Mouse (Mus musculus) myocyte (in vitro differentiated cells): ENCODE measurements around the gene Rpl12. TPM values are rescaled to one million over a fixed set of nuclear protein-coding genes. Genes with fewer than 3 reads are reported as not detected.

Source experiments
- H3K27me3 ChIP-seq: one replicate; pipeline ENCODE4 v1.6.1; 2011; ENCODE audit not compliant: control insufficient read depth, insufficient read depth, insufficient read length
- H3K36me3 ChIP-seq: one replicate; pipeline ENCODE4 v1.6.1; 2011; ENCODE audit not compliant: control insufficient read depth, insufficient read depth
- H3K4me2 ChIP-seq: one replicate; pipeline ENCODE4 v1.6.1; 2011; ENCODE audit warnings: low read depth, control low read depth
- H3K4me3 ChIP-seq: one replicate; pipeline ENCODE4 v1.5.1; 2011; ENCODE audit warnings: mild to moderate bottlenecking, control low read depth, moderate library complexity
- H3K79me2 ChIP-seq: one replicate; pipeline ENCODE4 v1.6.1; 2011; ENCODE audit not compliant: control insufficient read depth, insufficient read depth
- H3ac ChIP-seq: one replicate; pipeline ENCODE4 v1.6.1; 2011; ENCODE audit not compliant: control insufficient read depth, insufficient read length
- CEBPB ChIP-seq: IDR thresholded peaks from 2 replicates; pipeline ENCODE4 v1.6.1; 2011; ENCODE audit warnings: mild to moderate bottlenecking, moderate library complexity; ENCODE audit not compliant: poor library complexity, insufficient read depth, severe bottlenecking
- E2F4 ChIP-seq: IDR thresholded peaks from one replicate; pipeline ENCODE4 v1.6.1; 2011; ENCODE audit warnings: mild to moderate bottlenecking, control low read depth, moderate library complexity; ENCODE audit not compliant: insufficient read depth
- MAX ChIP-seq: IDR thresholded peaks from one replicate; pipeline ENCODE4 v1.6.1; 2011; ENCODE audit warnings: low read depth, mild to moderate bottlenecking, control low read depth
- MYOD1 ChIP-seq, 3 experiments: IDR thresholded peaks; one replicate each; pipeline ENCODE4 v1.6.1; 2011; ENCODE audit warnings: control low read depth in 2 of 3, low read depth in 2 of 3, mild to moderate bottlenecking in 2 of 3, moderate library complexity in 1 of 3; ENCODE audit not compliant: insufficient read length in 2 of 3, control insufficient read depth in 1 of 3
- MYOG ChIP-seq, 3 experiments: IDR thresholded peaks; one replicate each; pipeline ENCODE4 v1.6.1; 2011; ENCODE audit warnings: control low read depth in 2 of 3, low read depth in 2 of 3, mild to moderate bottlenecking in 2 of 3; ENCODE audit not compliant: insufficient read length in 2 of 3, control insufficient read depth in 1 of 3, insufficient read depth in 1 of 3
- POLR2A ChIP-seq: IDR thresholded peaks from one replicate; pipeline ENCODE4 v1.6.1; 2011; ENCODE audit warnings: low read depth, mild to moderate bottlenecking, control low read depth, moderate library complexity; ENCODE audit not compliant: insufficient read length
- POLR2AphosphoS2 ChIP-seq: IDR thresholded peaks from one replicate; pipeline ENCODE4 v1.6.1; 2011; ENCODE audit warnings: low read depth, control low read depth; ENCODE audit not compliant: insufficient read length
- REST ChIP-seq: IDR thresholded peaks from one replicate; pipeline ENCODE4 v1.6.1; 2011; ENCODE audit warnings: mild to moderate bottlenecking, control low read depth, moderate library complexity; ENCODE audit not compliant: insufficient read depth, insufficient read length
- SRF ChIP-seq: IDR thresholded peaks from one replicate; pipeline ENCODE4 v1.6.1; 2011; ENCODE audit warnings: low read depth; ENCODE audit not compliant: control insufficient read depth, insufficient read length
- TCF12 ChIP-seq: IDR thresholded peaks from one replicate; pipeline ENCODE4 v1.6.1; 2011; ENCODE audit warnings: mild to moderate bottlenecking, control low read depth; ENCODE audit not compliant: poor library complexity, insufficient read depth, severe bottlenecking
- TCF3 ChIP-seq: IDR thresholded peaks from one replicate; pipeline ENCODE4 v1.6.1; 2011; ENCODE audit warnings: low read depth, control low read depth; ENCODE audit not compliant: insufficient read length
- USF1 ChIP-seq: IDR thresholded peaks from one replicate; pipeline ENCODE4 v1.6.1; 2011; ENCODE audit warnings: low read depth, mild to moderate bottlenecking, control low read depth, moderate library complexity
- polyA plus RNA-seq: library from polyadenylated mRNA; unstranded; fragments of >200 nt; fragmentation: generic; extraction: Trizol; gene quantifications from one replicate; pipeline ENCODE4 v1.2.1, GENCODE M21; 2012; ENCODE audit warnings: missing spikeins

Gene Rpl12
- polyA plus RNA-seq, 1 experiment = 2,628 TPM

- Histone ChIP-seq H3K79me2 (no peaks in the 10 kb centered on the region), H3K27me3 (no peaks in the 10 kb centered on the region), H3K4me3 (no peak overlapping the region), H3K4me2 (no peak overlapping the region), H3K36me3 (no peaks in the 10 kb centered on the region), H3ac (no peak overlapping the region)
- TF ChIP-seq MAX (no peak), MYOD1 (IDR thresholded peaks at IDR 0.05; ENCODE audit: control insufficient read depth in 1 of 3, insufficient read length in 2 of 3, low read depth in 2 of 3) (no peak), E2F4 (no peak), SRF (no peak), USF1 (no peak), TCF3 (no peak)
These were observed 17.3 kb downstream of the Rpl12 start for GRCm38 (mm10) chr2:32978675-32979074.

- no peak overlapping the region for H3K4me3 ChIP-seq
- H3K27me3 ChIP-seq = peaks cover 1% of the 10 kb centered on the region
- no peaks in the 10 kb centered on the region for H3K36me3 ChIP-seq
- H3K79me2 ChIP-seq = no peaks in the 10 kb centered on the region
- H3K4me2 ChIP-seq = no peak overlapping the region
- no peak overlapping the region for H3ac ChIP-seq
- no peak for TF ChIP-seq USF1
- TF ChIP-seq CEBPB = no peak
- TF ChIP-seq MYOD1 (IDR thresholded peaks at IDR 0.05; ENCODE audit: control insufficient read depth in 1 of 3, insufficient read length in 2 of 3, low read depth in 2 of 3) = no peak
These were observed 18.3 kb downstream of the Rpl12 start for GRCm38 (mm10) chr2:32979675-32980074.

GRCm38 (mm10) chr2:32981281-32981680 is 19.9 kb downstream of the Rpl12 start:
- TF ChIP-seq MYOD1 (IDR thresholded peaks at IDR 0.05; ENCODE audit: control insufficient read depth in 1 of 3, insufficient read length in 2 of 3, low read depth in 2 of 3) = no peak
- no peak for TF ChIP-seq MAX
- TF ChIP-seq TCF3 = no peak
- no peak for TF ChIP-seq CEBPB
- TF ChIP-seq TCF12 = no peak
- no peak for TF ChIP-seq USF1
- TF ChIP-seq POLR2AphosphoS2 = no peak
- TF ChIP-seq REST = no peak
- peak overlapping the region; percentile 6 for H3ac ChIP-seq
- no peaks in the 10 kb centered on the region for H3K36me3 ChIP-seq
- peaks cover 13% of the 10 kb centered on the region for H3K27me3 ChIP-seq
- peak overlapping the region; percentile 93 for H3K4me2 ChIP-seq
- no peaks in the 10 kb centered on the region for H3K79me2 ChIP-seq
- H3K4me3 ChIP-seq = peak overlapping the region; percentile 39

- peak within 1 kb of the TSS; percentile 39 for H3K4me3 ChIP-seq
- TF ChIP-seq POLR2AphosphoS2 (peak; percentile 77), USF1 (no peak), MYOG (IDR thresholded peaks at IDR 0.05; ENCODE audit: control insufficient read depth in 1 of 3, insufficient read depth in 1 of 3, insufficient read length in 2 of 3, low read depth in 2 of 3) (no peak), MAX (no peak), E2F4 (peak; percentile 21), TCF12 (no peak), POLR2A (peak; percentile 87), SRF (peak; percentile 44), REST (no peak)
- no peaks in the 10 kb centered on the region for H3K36me3 ChIP-seq
- H3K4me2 ChIP-seq = peak within 1 kb of the TSS; percentile 93
- no peaks in the 10 kb centered on the region for H3K79me2 ChIP-seq
- peak within 1 kb of the TSS; percentile 6 for H3ac ChIP-seq
- H3K27me3 ChIP-seq = peaks cover 18% of the 10 kb centered on the region
These were observed 20.4 kb downstream of the Rpl12 start, which contains the start of gene Slc2a8 for GRCm38 (mm10) chr2:32981725-32982271. TSS of gene Slc2a8 (minus strand) at chr2:32982083.

- Histone ChIP-seq H3K4me3 (peak overlapping the region; percentile 39), H3K27me3 (peaks cover 22% of the 10 kb centered on the region), H3ac (no peak overlapping the region), H3K79me2 (no peaks in the 10 kb centered on the region), H3K36me3 (no peaks in the 10 kb centered on the region), H3K4me2 (peak overlapping the region; percentile 91)
- TF ChIP-seq SRF (no peak), MAX (no peak), CEBPB (no peak), MYOG (IDR thresholded peaks at IDR 0.05; ENCODE audit: control insufficient read depth in 1 of 3, insufficient read depth in 1 of 3, insufficient read length in 2 of 3, low read depth in 2 of 3) (no peak), REST (no peak), TCF3 (no peak), MYOD1 (IDR thresholded peaks at IDR 0.05; ENCODE audit: control insufficient read depth in 1 of 3, insufficient read length in 2 of 3, low read depth in 2 of 3) (no peak), USF1 (no peak), E2F4 (no peak), POLR2AphosphoS2 (no peak), POLR2A (no peak), TCF12 (no peak)
These were observed 21.3 kb downstream of the Rpl12 start for GRCm38 (mm10) chr2:32982700-32983099.
